Mouse (Mus musculus): ENCODE results near the gene Zdhhc14. TPM values are rescaled to one million over a fixed set of nuclear protein-coding genes. Genes with fewer than 3 reads are reported as not detected.

Gene Zdhhc14
- total RNA-seq, 1 experiment from 2014 or later: 7.1 TPM

GRCm38 (mm10) chr17:5498996-5499395, 6.6 kb downstream of the Zdhhc14 start:
- no peak for ATAC-seq (ENCODE audit: extremely low read depth, insufficient number of reproducible peaks, low FRiP score, poor library complexity, severe bottlenecking)

- no peak for ATAC-seq (ENCODE audit: extremely low read depth, insufficient number of reproducible peaks, low FRiP score, poor library complexity, severe bottlenecking)
Measured at GRCm38 (mm10) chr17:5503981-5504760, 11.8 kb downstream of the Zdhhc14 start.

GRCm38 (mm10) chr17:5504969-5505368, 12.6 kb downstream of the Zdhhc14 start:
- ATAC-seq (ENCODE audit: extremely low read depth, insufficient number of reproducible peaks, low FRiP score, poor library complexity, severe bottlenecking): no peak

GRCm38 (mm10) chr17:5506553-5506952, 14.2 kb downstream of the Zdhhc14 start:
- ATAC-seq (ENCODE audit: extremely low read depth, insufficient number of reproducible peaks, low FRiP score, poor library complexity, severe bottlenecking): no peak

GRCm38 (mm10) chr17:5506988-5507387, 14.6 kb downstream of the Zdhhc14 start:
- ATAC-seq (ENCODE audit: extremely low read depth, insufficient number of reproducible peaks, low FRiP score, poor library complexity, severe bottlenecking): no peak

- ATAC-seq (ENCODE audit: extremely low read depth, insufficient number of reproducible peaks, low FRiP score, poor library complexity, severe bottlenecking): no peak
Measured at GRCm38 (mm10) chr17:5508030-5508429, 15.7 kb downstream of the Zdhhc14 start.

GRCm38 (mm10) chr17:5510564-5510963, 18.2 kb downstream of the Zdhhc14 start:
- no peak for ATAC-seq (ENCODE audit: extremely low read depth, insufficient number of reproducible peaks, low FRiP score, poor library complexity, severe bottlenecking)

- no peak for ATAC-seq (ENCODE audit: extremely low read depth, insufficient number of reproducible peaks, low FRiP score, poor library complexity, severe bottlenecking)
Measured at GRCm38 (mm10) chr17:5511724-5512123, 19.4 kb downstream of the Zdhhc14 start.

GRCm38 (mm10) chr17:5519466-5519865, 27.1 kb downstream of the Zdhhc14 start:
- ATAC-seq (ENCODE audit: extremely low read depth, insufficient number of reproducible peaks, low FRiP score, poor library complexity, severe bottlenecking): no peak

- 0 out of 2 replicates have a peak, but pooled peaks have one; percentile 30 for ATAC-seq (ENCODE audit: extremely low read depth, insufficient number of reproducible peaks, low FRiP score, poor library complexity, severe bottlenecking)
Measured at GRCm38 (mm10) chr17:5519910-5520592, 27.7 kb downstream of the Zdhhc14 start.

GRCm38 (mm10) chr17:5521532-5521931, 29.2 kb downstream of the Zdhhc14 start:
- no peak for ATAC-seq (ENCODE audit: extremely low read depth, insufficient number of reproducible peaks, low FRiP score, poor library complexity, severe bottlenecking)

GRCm38 (mm10) chr17:5529552-5529951, 37.2 kb downstream of the Zdhhc14 start:
- ATAC-seq (ENCODE audit: extremely low read depth, insufficient number of reproducible peaks, low FRiP score, poor library complexity, severe bottlenecking): no peak

- no peak for ATAC-seq (ENCODE audit: extremely low read depth, insufficient number of reproducible peaks, low FRiP score, poor library complexity, severe bottlenecking)
Measured at GRCm38 (mm10) chr17:5532816-5533215, 40.5 kb downstream of the Zdhhc14 start.

- ATAC-seq (ENCODE audit: extremely low read depth, insufficient number of reproducible peaks, low FRiP score, poor library complexity, severe bottlenecking): peak; percentile 51; the same call in 1 of the 2 replicates
Measured at GRCm38 (mm10) chr17:5535357-5535756, 43.0 kb downstream of the Zdhhc14 start.

GRCm38 (mm10) chr17:5536259-5537094, 44.1 kb downstream of the Zdhhc14 start:
- no peak for ATAC-seq (ENCODE audit: extremely low read depth, insufficient number of reproducible peaks, low FRiP score, poor library complexity, severe bottlenecking)

GRCm38 (mm10) chr17:5537095-5537575, 44.8 kb downstream of the Zdhhc14 start:
- ATAC-seq (ENCODE audit: extremely low read depth, insufficient number of reproducible peaks, low FRiP score, poor library complexity, severe bottlenecking): no peak

- ATAC-seq (ENCODE audit: extremely low read depth, insufficient number of reproducible peaks, low FRiP score, poor library complexity, severe bottlenecking): no peak
Measured at GRCm38 (mm10) chr17:5542177-5542576, 49.8 kb downstream of the Zdhhc14 start.

- ATAC-seq (ENCODE audit: extremely low read depth, insufficient number of reproducible peaks, low FRiP score, poor library complexity, severe bottlenecking): no peak
Measured at GRCm38 (mm10) chr17:5544065-5544464, 51.7 kb downstream of the Zdhhc14 start.

- no peak for ATAC-seq (ENCODE audit: extremely low read depth, insufficient number of reproducible peaks, low FRiP score, poor library complexity, severe bottlenecking)
Measured at GRCm38 (mm10) chr17:5545065-5545464, 52.7 kb downstream of the Zdhhc14 start.
